Mouse (Mus musculus) limb, embryonic 13.5 days (tissue): ENCODE measurements around the gene Xbp1. TPM values are rescaled to one million over a fixed set of nuclear protein-coding genes. Genes with fewer than 3 reads are reported as not detected.
A peak's percentile ranks its signal among the peaks of the same experiment; 100 is the strongest.
"Not testable (repeated sequence)": the region's sequence is repeated elsewhere in the genome, so short reads cannot be mapped to it uniquely, and the experiment has no call there.

ENCODE experiments used
- ATAC-seq: fragments of 200-750 bp; cut with Nextera tagmentation; 2 replicates; pipeline ENCODE4 v1.8.0; 2017; ENCODE audit warnings: low read depth, moderate number of reproducible peaks, moderate TSS enrichment; ENCODE audit not compliant: low FRiP score
- H3K27ac ChIP-seq: fragments of 300-500 bp; sonication (generic); 2 replicates; pipeline ENCODE4 v1.5.1; 2015; ENCODE audit warnings: inconsistent platforms, mild to moderate bottlenecking, moderate library complexity
- H3K27me3 ChIP-seq: fragments of 300-500 bp; sonication (generic); 2 replicates; pipeline ENCODE4 v1.6.1; 2015; ENCODE audit warnings: mild to moderate bottlenecking, inconsistent platforms
- H3K36me3 ChIP-seq: fragments of 300-500 bp; sonication (generic); 2 replicates; pipeline ENCODE4 v1.6.1; 2015; ENCODE audit warnings: inconsistent platforms, mild to moderate bottlenecking, moderate library complexity
- H3K4me1 ChIP-seq: fragments of 300-500 bp; sonication (generic); 2 replicates; pipeline ENCODE4 v1.6.1; 2015; ENCODE audit warnings: inconsistent platforms
- H3K4me2 ChIP-seq: fragments of 300-500 bp; sonication (generic); replicated peaks from 2 replicates; pipeline ENCODE4 v1.6.1; 2015; ENCODE audit warnings: inconsistent platforms, mild to moderate bottlenecking, moderate library complexity
- H3K4me3 ChIP-seq: fragments of 300-500 bp; sonication (generic); 2 replicates; pipeline ENCODE4 v1.5.1; 2015; ENCODE audit warnings: moderate library complexity, mild to moderate bottlenecking, inconsistent platforms
- H3K9ac ChIP-seq: fragments of 300-500 bp; sonication (generic); 2 replicates; pipeline ENCODE4 v1.6.1; 2015; ENCODE audit warnings: mild to moderate bottlenecking, inconsistent platforms
- H3K9me3 ChIP-seq: fragments of 300-500 bp; sonication (generic); 2 replicates; pipeline ENCODE4 v1.6.1; 2016; ENCODE audit warnings: inconsistent platforms
- WGBS: fragments of 180-500 bp; shearing (Covaris S2); methylation state at CpG from one replicate; pipeline ENCODE4 v1.1.7; 2015; 5-methylcytosine and 5-hydroxymethylcytosine counted together
- polyA plus RNA-seq: library from polyadenylated mRNA; unstranded; fragments of >200 nt; fragmentation: Nextera tagmentation; extraction: Ambion mirVana; gene quantifications from 2 replicates; pipeline ENCODE4 v1.2.1, GENCODE M21; 2015

The Xbp1 gene
- polyA plus RNA-seq, 1 experiment from 2014 or later, result 177 TPM

- Histone ChIP-seq H3K4me3 (peak overlapping the region; percentile 97; the same call in 1 of the 2 replicates), H3K9me3 (no peaks in the 10 kb centered on the region), H3K4me2 (peak overlapping the region; percentile 80), H3K4me1 (peaks cover 25% of the 10 kb centered on the region), H3K27ac (no peak overlapping the region), H3K36me3 (peaks cover 54% of the 10 kb centered on the region), H3K27me3 (no peaks in the 10 kb centered on the region), H3K9ac (peak overlapping the region; percentile 97)
- 91% methylated on average over 11 of the region's 11 CpGs for WGBS
- ATAC-seq, result no peak
These were observed 2.4 kb downstream of the Xbp1 start for GRCm38 (mm10) chr11:5522798-5523415.

- H3K9ac ChIP-seq, result no peak overlapping the region
- no peaks in the 10 kb centered on the region for H3K27me3 ChIP-seq
- H3K27ac ChIP-seq, result no peak overlapping the region
- peaks cover 78% of the 10 kb centered on the region for H3K36me3 ChIP-seq
- no peak overlapping the region for H3K4me3 ChIP-seq
- ATAC-seq, result no peak
- H3K4me2 ChIP-seq, result no peak overlapping the region
- H3K4me1 ChIP-seq, result peaks cover 19% of the 10 kb centered on the region
- no peaks in the 10 kb centered on the region for H3K9me3 ChIP-seq
- WGBS, result 87% methylated on average over 4 of the region's 4 CpGs
These were observed 5.0 kb downstream of the Xbp1 start for GRCm38 (mm10) chr11:5525418-5525817.

GRCm38 (mm10) chr11:5526573-5527439, 6.3 kb downstream of the Xbp1 start:
- 88% methylated on average over 7 of the region's 7 CpGs for WGBS
- H3K9ac ChIP-seq, result no peak overlapping the region
- H3K4me1 ChIP-seq, result peaks cover 19% of the 10 kb centered on the region
- ATAC-seq, result no peak
- H3K36me3 ChIP-seq, result peaks cover 92% of the 10 kb centered on the region
- no peak overlapping the region for H3K27ac ChIP-seq
- no peak overlapping the region for H3K4me2 ChIP-seq
- no peaks in the 10 kb centered on the region for H3K27me3 ChIP-seq
- H3K9me3 ChIP-seq, result no peaks in the 10 kb centered on the region
- H3K4me3 ChIP-seq, result no peak overlapping the region

- H3K9ac ChIP-seq, result no peak overlapping the region
- no peaks in the 10 kb centered on the region for H3K9me3 ChIP-seq
- H3K4me1 ChIP-seq, result peaks cover 7% of the 10 kb centered on the region
- no peak overlapping the region for H3K4me2 ChIP-seq
- H3K4me3 ChIP-seq, result no peak overlapping the region
- WGBS, result 87% methylated on average over 5 of the region's 5 CpGs
- no peak for ATAC-seq
- no peak overlapping the region for H3K27ac ChIP-seq
- peaks cover 97% of the 10 kb centered on the region for H3K36me3 ChIP-seq
- H3K27me3 ChIP-seq, result no peaks in the 10 kb centered on the region
These were observed 7.5 kb downstream of the Xbp1 start for GRCm38 (mm10) chr11:5527865-5528523.

- H3K36me3 ChIP-seq, result peaks cover 97% of the 10 kb centered on the region
- no peak overlapping the region for H3K9ac ChIP-seq
- no peak overlapping the region for H3K27ac ChIP-seq
- ATAC-seq, result no peak
- no peak overlapping the region for H3K4me2 ChIP-seq
- no peaks in the 10 kb centered on the region for H3K27me3 ChIP-seq
- H3K9me3 ChIP-seq, result no peaks in the 10 kb centered on the region
- no peak overlapping the region for H3K4me3 ChIP-seq
- WGBS, result 62% methylated on average over 5 of the region's 5 CpGs
- H3K4me1 ChIP-seq, result no peaks in the 10 kb centered on the region
These were observed 8.4 kb downstream of the Xbp1 start for GRCm38 (mm10) chr11:5528841-5529240.

- no peak for ATAC-seq
- no peak overlapping the region for H3K4me2 ChIP-seq
- WGBS, result 88% methylated on average over 5 of the region's 5 CpGs
- no peak overlapping the region for H3K9ac ChIP-seq
- H3K27me3 ChIP-seq, result no peaks in the 10 kb centered on the region
- no peak overlapping the region for H3K27ac ChIP-seq
- H3K4me3 ChIP-seq, result no peak overlapping the region
- H3K9me3 ChIP-seq, result no peaks in the 10 kb centered on the region
- H3K4me1 ChIP-seq, result no peaks in the 10 kb centered on the region
- peaks cover 97% of the 10 kb centered on the region for H3K36me3 ChIP-seq
These were observed 9.7 kb downstream of the Xbp1 start for GRCm38 (mm10) chr11:5530172-5530571.

GRCm38 (mm10) chr11:5530717-5531116, 10.3 kb downstream of the Xbp1 start:
- Histone ChIP-seq H3K36me3 (peaks cover 93% of the 10 kb centered on the region), H3K27ac (no peak overlapping the region), H3K27me3 (no peaks in the 10 kb centered on the region), H3K4me2 (no peak overlapping the region), H3K4me1 (no peaks in the 10 kb centered on the region), H3K4me3 (no peak overlapping the region), H3K9me3 (no peaks in the 10 kb centered on the region), H3K9ac (no peak overlapping the region)
- WGBS, result 78% methylated on average over 6 of the region's 6 CpGs
- ATAC-seq, result no peak

- H3K4me1 ChIP-seq, result peaks cover 1% of the 10 kb centered on the region; the same call in 1 of the 2 replicates
- H3K36me3 ChIP-seq, result peaks cover 77% of the 10 kb centered on the region
- H3K4me2 ChIP-seq, result no peak overlapping the region
- 87% methylated on average over 5 of the region's 5 CpGs for WGBS
- H3K9ac ChIP-seq, result no peak overlapping the region
- H3K9me3 ChIP-seq, result no peaks in the 10 kb centered on the region
- H3K27me3 ChIP-seq, result no peaks in the 10 kb centered on the region
- H3K4me3 ChIP-seq, result no peak overlapping the region
- ATAC-seq, result no peak
- H3K27ac ChIP-seq, result no peak overlapping the region
These were observed 12.6 kb downstream of the Xbp1 start for GRCm38 (mm10) chr11:5533108-5533507.

GRCm38 (mm10) chr11:5537454-5537853, 17.0 kb downstream of the Xbp1 start:
- not testable (repeated sequence) for H3K4me2 ChIP-seq, ATAC-seq, H3K27ac ChIP-seq, H3K9ac ChIP-seq, H3K27me3 ChIP-seq, H3K9me3 ChIP-seq, H3K4me3 ChIP-seq
- WGBS, result 95% methylated on average over 4 of the region's 4 CpGs
- peaks cover 52% of the 10 kb centered on the region for H3K36me3 ChIP-seq
- H3K4me1 ChIP-seq, result peaks cover 22% of the 10 kb centered on the region

GRCm38 (mm10) chr11:5540331-5540730, 19.9 kb downstream of the Xbp1 start:
- H3K27me3 ChIP-seq, result no peaks in the 10 kb centered on the region
- 50% methylated on average over 4 of the region's 4 CpGs for WGBS

GRCm38 (mm10) chr11:5541230-5541798, 20.9 kb downstream of the Xbp1 start:
- peaks cover 20% of the 10 kb centered on the region for H3K36me3 ChIP-seq
- peak overlapping the region; percentile 67 for H3K4me2 ChIP-seq
- H3K4me3 ChIP-seq, result peak overlapping the region; percentile 92
- H3K4me1 ChIP-seq, result peaks cover 22% of the 10 kb centered on the region
- H3K9ac ChIP-seq, result peak overlapping the region; percentile 93
- ATAC-seq, result no peak
- H3K9me3 ChIP-seq, result no peaks in the 10 kb centered on the region
- H3K27me3 ChIP-seq, result no peaks in the 10 kb centered on the region
- WGBS, result 1% methylated on average over 28 of the region's 28 CpGs
- H3K27ac ChIP-seq, result peak overlapping the region; percentile 85

More at GRCm38 (mm10) chr11:5540331-5540730, 19.9 kb downstream of the Xbp1 start:
- Histone ChIP-seq H3K9me3 (no peaks in the 10 kb centered on the region), H3K4me2 (peak overlapping the region; percentile 67), H3K9ac (peak overlapping the region; percentile 93), H3K4me1 (peaks cover 22% of the 10 kb centered on the region), H3K4me3 (peak overlapping the region; percentile 92), H3K27ac (no peak overlapping the region), H3K36me3 (peaks cover 23% of the 10 kb centered on the region)
- no peak for ATAC-seq
